Mouse (Mus musculus): Measurements from ENCODE around the gene Nrsn2. TPM values are rescaled to one million over a fixed set of nuclear protein-coding genes. Genes with fewer than 3 reads are reported as not detected.

The Nrsn2 gene
- polyA plus RNA-seq, 1 experiment, result 0.51 TPM

DNA sequence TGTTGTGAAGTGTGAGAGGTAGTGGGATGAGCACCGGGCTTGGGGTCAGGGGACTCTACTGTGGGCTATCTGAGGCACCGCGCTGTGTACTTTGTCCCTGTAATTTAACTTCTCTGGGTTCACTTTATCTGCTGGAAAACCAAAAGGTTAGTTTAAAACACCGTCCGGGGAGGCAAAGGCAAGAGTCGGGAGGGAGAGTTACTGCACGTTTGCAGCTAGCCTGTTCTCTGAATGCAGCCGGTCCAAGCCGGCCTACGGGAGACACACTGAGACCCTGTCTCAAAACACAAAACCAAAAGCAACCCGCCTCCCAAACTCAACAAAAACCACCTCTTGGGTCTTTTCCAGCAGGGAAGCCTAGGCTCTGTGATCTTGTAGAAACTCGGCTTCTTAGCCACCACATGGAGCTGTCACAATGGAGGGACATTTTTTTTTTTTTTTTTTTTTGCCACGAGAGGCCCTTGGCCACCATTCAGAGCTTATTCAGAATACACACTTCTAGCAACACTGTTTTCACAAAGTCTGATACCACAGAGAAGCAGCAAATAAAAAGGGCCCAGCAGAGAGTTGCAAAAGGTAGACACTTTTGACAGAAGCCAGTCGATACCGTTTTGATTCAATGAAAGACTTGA, 36.2 kb upstream of the Nrsn2 start:
- H3K36me3 ChIP-seq (ENCODE audit: control insufficient read depth, insufficient read depth, low read length), result no peaks in the 10 kb centered on the region
- WGBS, result 60% methylated on average over 15 of the region's 15 CpGs

DNA sequence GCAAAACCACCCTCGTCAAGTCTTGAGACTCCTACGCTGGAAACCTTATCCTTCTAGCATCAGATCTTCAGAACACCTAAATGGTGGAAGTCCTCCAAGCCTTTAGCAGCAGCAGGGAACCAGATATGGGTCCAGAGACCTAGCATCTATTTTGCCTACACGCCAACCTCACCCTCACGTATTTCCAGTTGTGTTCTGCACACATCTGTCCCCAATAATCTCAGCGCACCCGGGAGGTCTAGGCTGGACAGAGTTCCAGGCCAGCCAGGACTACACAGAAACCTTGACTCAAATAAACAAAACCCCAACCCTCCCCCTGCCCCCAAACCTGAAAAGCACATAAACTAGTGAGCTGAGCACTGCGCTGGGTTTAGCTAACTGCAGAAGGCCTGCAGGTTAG, 35.0 kb upstream of the Nrsn2 start:
- Histone ChIP-seq H3K4me1 (ENCODE audit: control insufficient read depth, insufficient read depth, insufficient read length, low read length) (no peaks in the 10 kb centered on the region), H3K27ac (ENCODE audit: insufficient read depth, low read depth, low read length) (peak overlapping the region; percentile 70), H3K36me3 (ENCODE audit: control insufficient read depth, insufficient read depth, low read length) (no peaks in the 10 kb centered on the region), H3K4me3 (ENCODE audit: low read depth, low read length) (no peak overlapping the region), H3K27me3 (ENCODE audit: control insufficient read depth, insufficient read depth, low read length) (peaks cover 16% of the 10 kb centered on the region)
- WGBS, result 76% methylated on average over 7 of the region's 7 CpGs
- no peak for TF ChIP-seq POLR2A (IDR thresholded peaks at IDR 0.05; ENCODE audit: low read depth, low read length)
- TF ChIP-seq CTCF (IDR thresholded peaks at IDR 0.05; ENCODE audit: extremely low read depth, insufficient read length, insufficient replicate concordance, low read depth, low read length), result no peak

More for the DNA sequence above, 36.2 kb upstream of the Nrsn2 start:
- Histone ChIP-seq H3K27me3 (ENCODE audit: control insufficient read depth, insufficient read depth, low read length) (peaks cover 16% of the 10 kb centered on the region), H3K4me3 (ENCODE audit: low read depth, low read length) (no peak overlapping the region), H3K27ac (ENCODE audit: insufficient read depth, low read depth, low read length) (no peak overlapping the region), H3K4me1 (ENCODE audit: control insufficient read depth, insufficient read depth, insufficient read length, low read length) (no peaks in the 10 kb centered on the region)
- TF ChIP-seq POLR2A (IDR thresholded peaks at IDR 0.05; ENCODE audit: low read depth, low read length) (no peak), CTCF (IDR thresholded peaks at IDR 0.05; ENCODE audit: extremely low read depth, insufficient read length, insufficient replicate concordance, low read depth, low read length) (no peak)

DNA sequence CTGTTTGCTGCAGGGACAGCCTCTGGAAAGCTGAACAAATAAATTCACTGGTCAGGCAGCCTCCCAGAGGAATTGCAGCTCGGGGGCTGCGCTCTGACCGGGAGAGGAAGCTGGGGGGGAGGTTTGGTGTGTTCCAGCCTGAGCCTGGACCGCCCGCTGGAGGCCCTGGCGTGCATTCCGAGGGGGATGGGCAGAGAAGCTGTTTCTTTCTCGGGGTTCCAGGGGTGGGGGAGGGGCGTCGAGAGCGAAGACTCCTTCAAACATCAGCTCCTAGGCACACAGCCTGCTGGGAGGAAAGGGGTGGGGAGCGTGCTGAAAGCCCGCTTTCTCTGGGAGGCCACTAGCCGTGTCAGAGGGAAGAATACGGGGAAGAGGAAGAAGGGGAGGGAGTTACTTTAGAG, 34.5 kb upstream of the Nrsn2 start:
- 49% methylated on average over 15 of the region's 15 CpGs for WGBS
- Histone ChIP-seq H3K4me1 (ENCODE audit: control insufficient read depth, insufficient read depth, insufficient read length, low read length) (peaks cover 3% of the 10 kb centered on the region; the same call in 1 of the 2 replicates), H3K36me3 (ENCODE audit: control insufficient read depth, insufficient read depth, low read length) (no peaks in the 10 kb centered on the region), H3K27ac (ENCODE audit: insufficient read depth, low read depth, low read length) (peak overlapping the region; percentile 70), H3K27me3 (ENCODE audit: control insufficient read depth, insufficient read depth, low read length) (peaks cover 16% of the 10 kb centered on the region), H3K4me3 (ENCODE audit: low read depth, low read length) (no peak overlapping the region)
- TF ChIP-seq CTCF (IDR thresholded peaks at IDR 0.05; ENCODE audit: extremely low read depth, insufficient read length, insufficient replicate concordance, low read depth, low read length), result no peak
- TF ChIP-seq POLR2A (IDR thresholded peaks at IDR 0.05; ENCODE audit: low read depth, low read length), result no peak

DNA sequence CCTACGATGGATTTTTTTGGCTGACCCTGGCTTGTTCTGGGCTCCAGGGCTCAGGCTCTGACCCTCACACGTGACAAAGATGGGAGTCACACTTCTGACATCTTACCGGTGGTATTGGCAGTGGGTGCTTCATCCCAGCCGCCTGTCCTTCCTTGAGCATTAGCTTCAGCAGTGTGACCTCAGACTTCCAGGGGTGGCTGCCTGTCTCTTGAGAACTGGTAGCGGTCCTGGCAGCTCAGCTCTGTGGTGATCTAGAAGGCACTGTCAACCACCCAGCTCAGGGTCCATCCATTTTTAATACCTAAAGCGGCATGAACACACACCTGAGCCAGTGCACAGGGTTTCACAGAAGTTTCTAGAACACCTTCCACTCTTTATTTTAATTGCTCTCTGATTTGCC, 33.3 kb upstream of the Nrsn2 start:
- H3K36me3 ChIP-seq (ENCODE audit: control insufficient read depth, insufficient read depth, low read length), result no peaks in the 10 kb centered on the region
- no peak for TF ChIP-seq POLR2A (IDR thresholded peaks at IDR 0.05; ENCODE audit: low read depth, low read length)
- no peak overlapping the region for H3K27ac ChIP-seq (ENCODE audit: insufficient read depth, low read depth, low read length)
- H3K4me3 ChIP-seq (ENCODE audit: low read depth, low read length), result no peak overlapping the region
- H3K27me3 ChIP-seq (ENCODE audit: control insufficient read depth, insufficient read depth, low read length), result peaks cover 18% of the 10 kb centered on the region
- WGBS, result 90% methylated on average over 6 of the region's 6 CpGs
- H3K4me1 ChIP-seq (ENCODE audit: control insufficient read depth, insufficient read depth, insufficient read length, low read length), result peaks cover 3% of the 10 kb centered on the region; the same call in 1 of the 2 replicates

DNA sequence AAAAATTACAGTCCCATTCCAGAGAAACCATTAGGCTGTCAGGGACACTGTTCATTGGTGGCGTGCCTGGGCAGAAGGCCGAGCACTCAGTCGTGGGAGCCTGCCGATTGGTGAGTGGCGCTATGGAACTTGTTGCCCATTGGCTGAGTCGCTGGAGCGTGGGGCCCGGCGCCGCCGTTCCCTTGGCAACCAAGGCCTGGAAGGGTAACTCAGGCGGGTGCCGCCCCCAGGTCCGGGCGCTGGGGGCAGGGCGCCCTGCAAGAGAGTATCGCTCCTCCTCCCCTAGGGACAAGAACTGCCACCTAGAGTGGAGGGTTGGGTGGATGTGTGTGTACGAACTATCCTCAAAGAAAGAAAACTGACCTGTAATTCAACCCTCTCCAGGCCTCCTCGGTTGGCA, 29.7 kb upstream of the Nrsn2 start:
- H3K27me3 ChIP-seq (ENCODE audit: control insufficient read depth, insufficient read depth, low read length), result 0 out of 2 replicates have a peak, but pooled peaks cover 4% of the 10 kb centered on the region
- H3K27ac ChIP-seq (ENCODE audit: insufficient read depth, low read depth, low read length), result no peak overlapping the region

DNA sequence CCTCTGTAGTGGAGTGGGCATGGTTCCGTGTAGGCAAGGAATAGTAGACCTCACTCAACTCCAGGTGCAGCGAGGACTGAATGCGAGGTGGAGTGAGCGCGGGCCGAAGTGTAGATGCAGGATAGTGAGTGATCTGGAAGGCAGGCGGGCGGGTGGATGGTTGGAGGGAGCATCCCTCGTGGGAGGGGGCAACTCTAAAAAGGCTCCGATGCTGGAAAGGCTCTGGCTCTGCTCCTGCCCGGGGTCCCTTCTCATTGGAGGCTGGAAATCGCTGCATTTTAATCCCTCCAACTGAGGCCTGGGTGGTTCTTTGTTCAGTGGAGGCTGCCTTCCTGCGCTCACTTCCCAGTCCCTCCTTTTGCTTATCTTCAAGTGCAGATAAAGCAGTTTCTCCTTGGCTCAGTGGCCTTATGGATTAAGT, 22.7 kb upstream of the Nrsn2 start:
- peaks cover 14% of the 10 kb centered on the region for H3K27me3 ChIP-seq (ENCODE audit: control insufficient read depth, insufficient read depth, low read length)
- peak overlapping the region; percentile 52 for H3K4me3 ChIP-seq (ENCODE audit: low read depth, low read length)
- H3K4me1 ChIP-seq (ENCODE audit: control insufficient read depth, insufficient read depth, insufficient read length, low read length), result peaks cover 12% of the 10 kb centered on the region
- no peaks in the 10 kb centered on the region for H3K36me3 ChIP-seq (ENCODE audit: control insufficient read depth, insufficient read depth, low read length)
- H3K27ac ChIP-seq (ENCODE audit: insufficient read depth, low read depth, low read length), result no peak overlapping the region
- 7% methylated on average over 13 of the region's 13 CpGs for WGBS
- TF ChIP-seq CTCF (IDR thresholded peaks at IDR 0.05; ENCODE audit: extremely low read depth, insufficient read length, insufficient replicate concordance, low read depth, low read length) (no peak), POLR2A (IDR thresholded peaks at IDR 0.05; ENCODE audit: low read depth, low read length) (no peak)

More for the DNA sequence above, 29.7 kb upstream of the Nrsn2 start:
- H3K4me3 ChIP-seq (ENCODE audit: low read depth, low read length), result peak overlapping the region; percentile 34; the same call in 1 of the 2 replicates
- WGBS, result 2% methylated on average over 19 of the region's 19 CpGs
- H3K4me1 ChIP-seq (ENCODE audit: control insufficient read depth, insufficient read depth, insufficient read length, low read length), result peaks cover 3% of the 10 kb centered on the region; the same call in 1 of the 2 replicates
- TF ChIP-seq POLR2A (IDR thresholded peaks at IDR 0.05; ENCODE audit: low read depth, low read length) (no peak), CTCF (IDR thresholded peaks at IDR 0.05; ENCODE audit: extremely low read depth, insufficient read length, insufficient replicate concordance, low read depth, low read length) (no peak)
- H3K36me3 ChIP-seq (ENCODE audit: control insufficient read depth, insufficient read depth, low read length), result no peaks in the 10 kb centered on the region

DNA sequence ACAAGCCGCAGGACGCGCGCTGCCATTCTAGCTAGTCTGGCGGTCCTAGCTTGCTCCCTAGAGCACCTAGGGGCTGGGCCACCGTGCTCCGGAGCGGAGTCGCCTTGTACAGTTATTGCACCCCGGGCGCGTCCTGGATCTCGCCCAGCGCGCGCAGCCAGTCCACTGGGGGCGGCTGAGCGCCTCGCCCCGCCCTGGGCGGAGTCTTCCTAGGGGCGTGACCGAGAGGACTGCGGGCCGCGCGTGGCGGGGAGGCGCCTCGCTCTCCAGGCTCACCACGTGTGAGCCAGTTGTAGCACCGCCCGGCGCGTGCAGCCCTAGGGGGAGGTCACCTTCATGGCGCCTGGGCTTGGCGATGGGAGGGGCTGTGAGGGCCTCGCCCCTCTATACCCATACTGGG, 22.3 kb upstream of the Nrsn2 start:
- TF ChIP-seq CTCF (IDR thresholded peaks at IDR 0.05; ENCODE audit: extremely low read depth, insufficient read length, insufficient replicate concordance, low read depth, low read length), result no peak
- TF ChIP-seq POLR2A (IDR thresholded peaks at IDR 0.05; ENCODE audit: low read depth, low read length), result no peak; the same call in 1 of the 2 replicates
- peak overlapping the region; percentile 48 for H3K27ac ChIP-seq (ENCODE audit: insufficient read depth, low read depth, low read length)
- WGBS, result under 1% methylated on average over 38 of the region's 38 CpGs
- H3K36me3 ChIP-seq (ENCODE audit: control insufficient read depth, insufficient read depth, low read length), result no peaks in the 10 kb centered on the region
- peaks cover 12% of the 10 kb centered on the region for H3K4me1 ChIP-seq (ENCODE audit: control insufficient read depth, insufficient read depth, insufficient read length, low read length)
- H3K4me3 ChIP-seq (ENCODE audit: low read depth, low read length), result peak overlapping the region; percentile 89
- H3K27me3 ChIP-seq (ENCODE audit: control insufficient read depth, insufficient read depth, low read length), result peaks cover 14% of the 10 kb centered on the region

All from small intestine, adult 2 months (tissue).